ENCODE assay signal across 18 mouse cellular contexts in the genomic region with DNA sequence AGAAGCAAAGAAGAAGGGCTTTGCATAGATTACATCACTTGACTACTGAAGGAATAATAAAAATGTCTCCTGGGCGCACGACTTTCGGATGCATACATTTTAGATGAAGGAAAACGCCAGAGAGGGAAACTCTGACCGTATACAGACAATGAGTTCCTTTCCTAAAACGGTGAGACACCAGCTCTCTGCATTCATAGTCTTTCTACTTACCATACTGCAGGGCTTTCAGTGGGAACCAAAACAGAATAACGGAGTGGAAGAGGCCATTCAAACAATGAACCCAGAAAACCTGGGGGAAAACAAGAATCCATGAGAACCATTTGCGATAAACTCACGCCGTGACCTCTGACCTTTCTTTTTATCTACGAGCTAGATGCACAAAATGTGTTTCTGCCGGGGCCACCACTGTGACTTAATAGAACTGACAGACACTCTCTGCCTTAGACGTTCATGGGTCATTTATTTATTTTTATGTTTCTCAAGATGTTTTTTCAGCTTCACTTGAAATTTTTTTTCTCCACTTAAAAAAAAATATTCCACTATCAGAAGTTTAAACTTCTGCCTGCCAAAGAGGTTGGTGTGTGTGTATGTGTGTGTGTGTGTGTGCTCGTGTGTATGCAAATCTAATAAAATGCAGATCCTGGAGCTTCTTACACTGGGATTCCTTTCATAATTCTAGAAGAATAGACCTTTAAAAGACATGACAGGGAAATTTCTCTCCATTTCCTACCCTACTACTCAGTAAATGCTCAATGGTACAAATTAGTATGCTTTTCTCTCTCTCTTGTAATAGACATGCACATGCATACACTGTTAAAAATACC. TPM values are rescaled to one million over a fixed set of nuclear protein-coding genes. Genes with fewer than 3 reads are reported as not detected.
A peak's percentile ranks its signal among the peaks of the same experiment; 100 is the strongest.
DNase-seq lines count a peak whose midpoint lies in the region; ATAC-seq and TF ChIP-seq lines count a peak whose summit lies in the region.
"Had no signal": no experiment of that assay in that cellular context is flagged by ENCODE, and none has a peak within 500 bp of the region (broad histone marks: within the 10 kb centered on the region; RNA-seq: fewer than 3 reads in every experiment).

No protein-coding gene starts in this region.

- no peak overlapping the region for H3K4me3 ChIP-seq in heart, embryonic 11.5 days (ENCODE audit: low read depth, low read length)
- no peak overlapping the region for H3K4me3 ChIP-seq in kidney, adult 2 months (ENCODE audit: insufficient read depth, low read depth, low read length)
- H3K4me3 ChIP-seq in limb, embryonic 10.5 days, result no peak overlapping the region
- H3K4me3 ChIP-seq: embryonic facial prominence, embryonic 13.5 days had no signal

- H3K4me2 ChIP-seq in heart, embryonic 11.5 days, result no peak overlapping the region
- H3K4me2 ChIP-seq: embryonic facial prominence, embryonic 13.5 days had no signal

- H3K9me3 ChIP-seq in heart, embryonic 11.5 days (replicated peaks; ENCODE audit: control insufficient read depth, low read length), result no peaks in the 10 kb centered on the region
- H3K9me3 ChIP-seq in limb, embryonic 10.5 days (replicated peaks), result no peaks in the 10 kb centered on the region
- H3K9me3 ChIP-seq: embryonic facial prominence, embryonic 13.5 days had no signal

- peak; percentile 36 for DNase-seq in heart, adult 11 months
- DNase-seq in kidney, postnatal 10 days, result peak; percentile 13
- no peak for DNase-seq in kidney, adult 2 months
- peak; percentile 34 for DNase-seq in brain, embryonic 14.5 days (ENCODE audit: low read depth)
- DNase-seq in mesoderm, embryonic 11.5 days (ENCODE audit: low read depth, low spot score), result peak; percentile 61
- DNase-seq in limb, embryonic 10.5 days (ENCODE audit: low spot score), result no peak
- DNase-seq: cerebellum, postnatal 14 days; gastrocnemius, postnatal 14 days; layer of hippocampus, postnatal 36 days; liver; liver, postnatal 0 days; lung, postnatal 36 days; right cerebral cortex, postnatal 4 days; thymus, postnatal 36 days had no signal

- no peaks in the 10 kb centered on the region; the same call in 1 of the 2 replicates for H3K4me1 ChIP-seq in heart, embryonic 11.5 days (ENCODE audit: control insufficient read depth, insufficient read depth, low read length)
- H3K4me1 ChIP-seq in kidney, adult 2 months (ENCODE audit: control insufficient read depth, insufficient read depth, low read length), result no peaks in the 10 kb centered on the region
- peaks cover 31% of the 10 kb centered on the region for H3K4me1 ChIP-seq in limb, embryonic 10.5 days
- H3K4me1 ChIP-seq: embryonic facial prominence, embryonic 13.5 days had no signal

- H3K36me3 ChIP-seq in heart, embryonic 11.5 days (ENCODE audit: control insufficient read depth, insufficient read depth, low read length), result no peaks in the 10 kb centered on the region
- H3K36me3 ChIP-seq in kidney, adult 2 months (ENCODE audit: control insufficient read depth, insufficient read depth, low read length), result no peaks in the 10 kb centered on the region
- H3K36me3 ChIP-seq in limb, embryonic 10.5 days, result no peaks in the 10 kb centered on the region
- H3K36me3 ChIP-seq: embryonic facial prominence, embryonic 13.5 days had no signal

- no peaks in the 10 kb centered on the region for H3K27me3 ChIP-seq in heart, embryonic 11.5 days (ENCODE audit: control insufficient read depth, insufficient read depth, low read length)
- no peaks in the 10 kb centered on the region for H3K27me3 ChIP-seq in kidney, adult 2 months (replicated peaks; ENCODE audit: control insufficient read depth, insufficient read depth, low read length)
- H3K27me3 ChIP-seq in limb, embryonic 10.5 days (ENCODE audit: low read depth, poor library complexity, severe bottlenecking), result peaks cover 22% of the 10 kb centered on the region; the same call in 1 of the 2 replicates
- H3K27me3 ChIP-seq: CH12.LX had no signal

- 72% methylated on average over 14 of the region's 14 CpGs for WGBS in heart, embryonic 11.5 days (ENCODE audit: insufficient replicate concordance)
- WGBS in kidney, adult 2 months, result 79% methylated on average over 14 of the region's 14 CpGs
- WGBS in limb, embryonic 10.5 days, result 70% methylated on average over 14 of the region's 14 CpGs

- no peak for TF ChIP-seq CTCF in kidney, adult 2 months (conservative IDR thresholded peaks at IDR 0.05; ENCODE audit: insufficient read depth, insufficient read length, low read depth, low read length)
- no peak for TF ChIP-seq CTCF in brain, embryonic 14.5 days (IDR thresholded peaks at IDR 0.05; ENCODE audit: borderline replicate concordance, extremely low read depth, insufficient read depth, insufficient read length)

- H3K27ac ChIP-seq in heart, embryonic 11.5 days (ENCODE audit: low read depth, low read length), result no peak overlapping the region
- no peak overlapping the region for H3K27ac ChIP-seq in kidney, adult 2 months (ENCODE audit: insufficient read depth, low read depth, low read length)
- no peak overlapping the region for H3K27ac ChIP-seq in limb, embryonic 10.5 days
- H3K27ac ChIP-seq: embryonic facial prominence, embryonic 13.5 days had no signal

- H3K9ac ChIP-seq in heart, embryonic 11.5 days (ENCODE audit: low read depth, low read length), result no peak overlapping the region
- H3K9ac ChIP-seq: embryonic facial prominence, embryonic 13.5 days; liver, postnatal 0 days had no signal

- no peak for TF ChIP-seq POLR2A in kidney, adult 2 months (IDR thresholded peaks at IDR 0.05; ENCODE audit: low read depth, low read length)
- TF ChIP-seq POLR2A in brain, embryonic 14.5 days (IDR thresholded peaks at IDR 0.05; ENCODE audit: borderline replicate concordance, extremely low read depth, insufficient read depth, insufficient read length, poor library complexity, severe bottlenecking), result no peak

- no peak for ATAC-seq in heart, embryonic 11.5 days (replicated peaks; ENCODE audit: insufficient number of reproducible peaks, low FRiP score, low TSS enrichment)
- ATAC-seq: inflammation-experienced regulatory T-cells, adult 6 months; liver, postnatal 0 days had no signal

RNA-seq across cellular contexts. Expression of gene Shisa3, which starts 48.2 kb away (rescaled TPM):
- 2.0 and 2.4 TPM in 2 replicates for polyA plus RNA-seq in heart, embryonic 11.5 days (2014; fragmentation: Nextera tagmentation; extraction: Ambion mirVana)
- 11.4 and 12.4 TPM in 2 replicates for polyA plus RNA-seq in kidney, adult 2 months (2012; rRNA removed)
- polyA plus RNA-seq in brain, embryonic 14.5 days (2012; rRNA removed), result 7.5 and 12.6 TPM in 2 replicates
- 4.8 and 5.2 TPM in 2 replicates for polyA plus RNA-seq in limb, embryonic 10.5 days (2016; fragmentation: Nextera tagmentation; extraction: Ambion mirVana)

Comparison
In these comparisons a context has a peak if more than half of its experiments do, and no peak if none do; other contexts are left out.
1. DNase-seq: peak in heart, adult 11 months (single experiment), kidney, postnatal 10 days (single experiment), brain, embryonic 14.5 days (single experiment) and mesoderm, embryonic 11.5 days (single experiment); none in kidney, adult 2 months (single experiment) and limb, embryonic 10.5 days (single experiment).